Mouse (Mus musculus) kidney, postnatal 25 days (tissue): ENCODE data around the gene Scrn1.

Experiments used
- DNase-seq, 2 experiments: peaks; one replicate each; pipeline ENCODE4 v3.0.0; 2021; ENCODE audit warnings: mixed read lengths in 2 of 2

Gene Scrn1

DNA sequence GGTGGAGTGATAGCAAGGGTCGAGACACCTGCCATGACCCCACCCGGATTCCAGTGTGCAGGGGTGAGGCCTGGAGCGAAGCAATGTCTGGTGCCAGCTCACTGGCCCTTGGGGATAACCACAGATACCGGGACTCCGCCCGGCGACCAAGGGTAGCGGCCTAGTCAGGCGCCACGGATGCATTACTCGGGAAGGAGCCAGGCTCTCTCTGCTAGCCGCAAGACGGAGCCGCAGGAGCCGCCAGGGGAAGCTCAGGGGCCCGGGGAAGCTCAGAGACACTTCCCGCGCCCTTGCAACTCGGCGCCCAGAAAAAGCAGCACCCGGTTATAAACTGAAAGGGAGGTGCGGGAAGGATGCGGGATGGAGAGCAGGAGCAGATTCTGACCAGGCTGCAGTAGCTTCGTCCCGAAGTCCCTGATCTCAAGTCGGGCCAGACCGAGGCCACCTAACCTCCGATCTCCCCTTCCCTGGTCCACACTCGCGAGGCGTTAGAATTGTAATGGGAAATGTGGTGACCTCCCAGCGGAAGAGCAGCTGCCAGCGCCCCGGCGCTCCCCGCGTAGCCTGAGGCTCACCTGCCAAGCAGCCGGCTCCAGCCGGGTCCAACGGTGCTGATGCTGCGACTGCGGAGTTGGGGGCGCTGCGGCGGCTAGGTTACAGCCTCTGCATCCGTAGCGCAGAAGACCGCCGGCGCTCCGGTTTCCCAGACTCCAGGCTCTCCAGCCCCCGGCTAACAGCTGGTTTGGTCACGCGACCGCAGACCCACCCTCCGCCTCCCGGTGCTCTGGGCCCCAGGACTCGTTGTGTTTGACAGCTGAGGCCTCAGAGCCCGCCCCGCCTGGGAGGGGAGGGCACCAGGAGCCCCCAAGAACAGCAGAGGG lies at the start of gene Scrn1:
Gene Scrn1 (minus strand): TSS at position 825 of the 881 bp plus-strand sequence.
- DNase-seq: peak; percentile 35 to 71

DNA sequence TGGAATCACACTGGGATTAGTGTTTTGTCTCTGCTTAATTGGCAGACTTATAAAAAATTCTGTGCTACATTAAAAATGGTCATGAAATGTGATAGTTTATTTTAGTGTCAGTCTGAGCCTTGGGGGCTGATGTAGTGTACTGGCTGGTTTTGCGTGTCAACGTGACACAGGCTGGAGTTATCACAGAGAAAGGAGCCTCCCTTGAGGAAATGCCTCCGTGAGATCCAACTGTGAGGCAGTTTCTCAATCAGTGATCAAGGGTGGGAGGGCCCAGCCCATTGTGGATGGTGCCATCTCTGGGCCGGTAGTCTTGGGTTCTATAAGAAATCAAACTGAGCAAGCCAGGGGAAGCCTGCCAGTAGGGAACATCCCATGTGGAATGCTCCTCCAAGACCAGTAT lies 40.0 kb upstream of the Scrn1 start:
- no peak for DNase-seq

DNA sequence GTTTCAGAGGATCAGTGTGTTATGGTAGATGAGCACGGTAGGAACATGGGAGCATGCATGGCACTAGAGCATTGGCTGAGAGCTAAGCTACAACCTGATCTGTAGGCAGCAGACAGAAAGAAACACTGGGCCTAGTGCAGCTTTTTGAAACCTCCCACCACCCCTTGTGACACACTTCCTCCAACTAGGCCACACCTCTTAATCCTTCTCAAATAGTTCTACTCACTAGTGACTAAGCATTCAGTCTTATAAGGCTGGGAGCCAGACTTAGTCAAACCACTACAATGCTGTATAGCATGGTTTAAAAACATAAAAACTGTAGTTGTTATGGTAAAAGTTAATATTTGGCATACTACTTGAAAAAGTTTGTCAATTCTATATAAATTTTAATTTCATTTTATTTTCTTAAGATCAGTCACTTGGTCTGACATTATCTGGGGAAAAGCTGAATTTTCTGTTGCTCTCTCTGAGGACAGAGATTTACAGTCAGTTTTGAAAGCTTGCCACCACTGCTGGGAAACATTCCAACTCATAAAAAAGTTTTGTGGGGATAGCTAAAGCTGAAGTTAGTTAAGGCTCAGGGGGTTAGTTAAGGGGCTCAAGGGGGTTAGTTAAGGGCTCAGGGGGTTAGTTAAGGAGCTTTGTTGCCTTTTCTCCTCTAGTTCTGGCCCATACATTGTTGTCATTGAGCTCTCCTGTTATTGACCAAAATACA lies 37.9 kb upstream of the Scrn1 start:
- DNase-seq: peak in 1 of 2 experiments; percentile 62

DNA sequence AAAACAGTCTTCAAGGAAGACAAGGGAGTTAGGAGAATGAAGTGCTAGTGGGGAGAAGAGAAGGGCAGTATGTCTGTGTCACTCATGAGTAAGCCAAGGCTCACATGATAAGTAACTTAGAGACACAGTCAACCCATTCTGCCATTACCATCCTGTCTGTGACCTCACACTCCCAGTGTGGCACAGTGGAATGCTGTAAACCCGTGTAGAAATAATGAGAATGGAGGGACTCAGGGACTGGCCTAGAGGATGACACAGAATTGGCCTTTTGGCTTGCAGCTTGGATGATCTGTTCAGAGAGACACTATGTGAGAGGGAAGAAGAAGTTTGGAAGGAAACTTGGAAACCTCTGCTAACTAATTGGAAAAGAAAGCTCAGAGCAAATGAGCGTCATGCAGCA lies 36.6 kb upstream of the Scrn1 start:
- DNase-seq: no peak

DNA sequence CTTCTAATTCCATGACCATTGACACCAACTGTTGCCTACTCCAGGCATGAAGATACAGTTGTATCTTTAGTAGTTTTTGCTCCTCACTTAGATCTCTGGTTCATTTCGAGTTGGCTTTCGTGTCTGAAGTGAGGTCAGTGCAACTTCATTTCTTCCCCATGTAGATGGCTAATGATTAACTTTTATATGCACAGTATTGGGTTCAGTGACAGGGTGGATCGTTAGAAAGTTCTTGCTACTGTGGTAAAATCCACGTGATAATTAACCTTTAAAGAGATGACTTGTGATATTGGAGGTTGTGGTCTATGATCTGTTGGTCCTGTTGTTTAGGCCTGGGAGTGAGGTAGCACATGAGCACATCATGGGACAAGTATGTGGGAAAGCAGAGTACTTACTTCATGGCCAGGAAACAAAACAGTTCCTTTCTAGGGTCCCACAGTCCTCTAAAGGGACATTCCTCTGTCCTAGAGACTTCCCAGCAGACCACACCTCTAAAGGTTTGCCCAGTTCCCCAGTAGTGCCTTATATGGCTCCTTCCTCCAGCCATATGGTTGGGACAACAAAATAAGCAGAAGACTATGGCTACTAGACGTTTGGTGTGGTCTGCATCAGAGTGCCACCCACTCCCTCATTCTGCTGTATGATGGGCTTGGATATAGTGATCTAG lies 34.5 kb upstream of the Scrn1 start:
- no peak for DNase-seq

DNA sequence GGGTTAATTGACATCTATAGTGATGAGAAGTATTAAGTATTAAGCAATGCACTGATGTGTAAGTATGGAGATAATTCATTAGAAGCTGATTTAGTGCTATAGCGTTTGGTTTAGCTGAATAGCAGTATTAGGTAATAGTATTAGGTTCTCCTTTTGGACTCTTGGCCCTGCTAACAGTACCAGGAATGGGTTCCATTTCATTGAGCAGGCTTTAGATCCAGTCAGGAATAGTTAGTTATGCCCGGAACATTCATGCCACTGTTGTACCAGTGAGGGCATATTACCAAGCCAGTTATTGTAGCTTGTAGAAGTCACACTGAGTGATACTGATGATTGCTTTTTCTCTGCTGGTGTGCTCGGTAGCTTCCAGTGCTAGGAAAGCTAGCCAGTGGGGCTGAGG lies 31.4 kb upstream of the Scrn1 start:
- no peak for DNase-seq

DNA sequence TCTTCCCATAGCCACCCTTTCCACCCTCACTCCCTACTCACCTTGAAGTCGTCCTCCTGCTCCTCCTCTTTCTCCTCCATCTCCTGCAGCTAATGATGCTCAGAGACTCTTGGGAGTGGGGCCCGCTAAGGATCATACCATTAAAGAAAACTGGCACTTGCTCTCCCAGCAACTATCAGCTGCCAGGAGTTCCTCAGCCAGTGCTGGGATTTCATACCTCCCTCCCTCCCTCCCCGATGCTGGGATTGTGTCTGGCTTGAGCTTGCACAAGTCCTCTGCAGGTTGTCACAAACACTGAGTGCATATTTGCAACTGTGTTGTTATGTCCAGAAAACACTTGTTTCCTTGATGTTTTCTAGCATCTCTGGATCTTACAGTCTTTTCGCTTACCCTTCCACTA lies 30.9 kb upstream of the Scrn1 start, which contains the start of gene Fkbp14:
Gene Fkbp14 (minus strand): TSS at position 101 of the 400 bp plus-strand sequence.
- DNase-seq: no peak

DNA sequence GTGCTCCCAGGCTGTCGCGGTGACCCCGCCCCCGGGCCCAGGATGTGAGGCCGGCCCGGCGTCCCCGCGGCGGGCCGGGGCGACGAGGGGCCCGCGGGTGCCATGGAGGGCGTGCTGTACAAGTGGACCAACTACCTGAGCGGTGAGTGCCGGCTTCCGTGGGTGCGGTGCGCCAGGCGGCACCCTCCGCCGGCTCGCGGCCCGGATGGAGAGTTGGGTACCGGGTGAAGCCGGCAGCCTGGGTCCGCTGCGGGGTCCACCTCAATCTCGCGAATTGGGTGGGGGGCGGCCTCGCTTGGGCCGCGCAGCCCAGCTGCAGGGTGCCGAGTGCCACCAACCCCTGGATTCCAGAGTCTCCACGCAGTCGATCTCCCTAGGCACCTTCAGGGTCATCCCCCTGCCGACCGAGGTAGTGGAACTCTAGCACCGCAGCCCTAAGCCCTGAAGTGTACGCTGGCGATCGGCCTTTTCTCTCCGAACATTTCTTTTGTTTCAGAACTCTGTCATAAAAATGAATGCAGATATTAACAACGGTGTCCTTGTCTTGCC lies 29.1 kb upstream of the Scrn1 start:
- no peak for DNase-seq

DNA sequence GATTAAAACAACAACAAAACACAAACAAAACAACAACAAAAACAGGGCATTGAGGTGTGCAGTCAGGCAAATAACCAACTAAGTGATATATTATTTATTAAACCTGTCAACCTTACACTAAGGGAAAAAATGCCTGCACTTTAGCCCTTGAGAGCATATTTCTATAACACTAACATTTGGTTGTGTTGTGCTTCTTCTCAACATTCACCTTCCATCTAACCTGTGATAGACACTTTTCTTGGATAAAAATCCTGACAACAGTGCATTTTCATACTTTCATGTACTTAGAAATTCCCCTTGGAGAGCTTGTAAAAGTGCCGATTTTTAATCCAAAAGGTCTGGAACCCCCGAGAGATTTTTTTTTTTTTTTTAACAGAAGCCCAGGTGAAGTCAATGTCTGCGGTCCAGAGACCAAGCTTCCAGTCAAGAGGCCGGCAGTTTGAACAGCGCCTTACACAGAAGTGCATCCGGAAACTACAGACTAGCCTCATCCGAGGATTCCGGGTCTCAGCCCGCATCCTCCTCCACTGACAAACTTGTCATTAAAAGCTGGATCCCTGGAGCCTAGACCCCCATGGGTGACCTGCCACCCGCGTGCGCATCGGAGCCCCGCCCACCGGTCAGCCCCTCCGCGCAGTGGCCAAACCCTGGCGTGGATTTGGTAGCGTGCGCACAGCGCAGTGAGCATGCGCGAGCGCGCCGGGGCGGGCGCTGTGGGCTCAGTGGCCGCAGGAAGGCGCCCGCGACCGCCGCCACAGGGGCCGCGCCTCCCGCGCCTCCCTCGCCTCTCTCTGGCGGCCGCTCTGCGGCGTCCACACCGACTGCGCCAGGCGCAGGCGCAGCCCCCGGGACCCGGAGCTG lies 28.4 kb upstream of the Scrn1 start, which contains the start of gene Plekha8:
Gene Plekha8 (plus strand): TSS at position 643 of the 861 bp plus-strand sequence.
- peak; percentile 94 to 96 for DNase-seq

DNA sequence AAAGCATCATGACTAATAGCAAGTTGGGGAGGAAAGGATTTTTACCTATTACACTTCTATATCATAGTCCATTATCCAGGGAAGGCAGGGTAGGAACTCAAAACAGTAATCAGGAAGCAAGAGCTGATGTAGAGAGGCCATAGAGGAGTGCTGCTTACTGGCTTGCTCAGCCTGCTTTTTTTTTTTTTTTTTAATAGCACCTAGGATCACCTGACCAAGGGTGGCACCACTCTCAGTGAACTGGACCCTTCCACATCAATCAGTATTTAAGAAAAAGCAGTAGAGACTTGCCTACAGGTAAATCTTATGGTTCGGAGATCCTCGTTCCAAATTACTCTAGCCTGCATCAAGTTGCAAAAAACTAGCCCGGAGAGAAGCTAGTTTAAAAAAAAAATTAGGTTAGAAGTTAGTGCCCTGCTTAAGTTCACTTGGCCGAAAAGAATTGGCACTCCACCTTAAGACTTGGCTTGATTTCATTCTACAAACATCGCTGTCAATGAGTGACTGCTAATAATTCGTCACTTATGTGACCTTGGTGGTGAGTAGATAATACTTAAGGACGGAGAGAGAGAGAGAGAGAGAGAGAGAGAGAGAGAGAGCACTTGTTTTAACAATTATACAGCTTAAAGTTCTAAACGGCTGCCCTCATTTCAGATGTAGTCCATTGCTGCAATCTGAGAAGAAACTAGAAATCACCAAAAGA lies 27.6 kb upstream of the Scrn1 start:
- DNase-seq: peak in 1 of 2 experiments; percentile 15

DNA sequence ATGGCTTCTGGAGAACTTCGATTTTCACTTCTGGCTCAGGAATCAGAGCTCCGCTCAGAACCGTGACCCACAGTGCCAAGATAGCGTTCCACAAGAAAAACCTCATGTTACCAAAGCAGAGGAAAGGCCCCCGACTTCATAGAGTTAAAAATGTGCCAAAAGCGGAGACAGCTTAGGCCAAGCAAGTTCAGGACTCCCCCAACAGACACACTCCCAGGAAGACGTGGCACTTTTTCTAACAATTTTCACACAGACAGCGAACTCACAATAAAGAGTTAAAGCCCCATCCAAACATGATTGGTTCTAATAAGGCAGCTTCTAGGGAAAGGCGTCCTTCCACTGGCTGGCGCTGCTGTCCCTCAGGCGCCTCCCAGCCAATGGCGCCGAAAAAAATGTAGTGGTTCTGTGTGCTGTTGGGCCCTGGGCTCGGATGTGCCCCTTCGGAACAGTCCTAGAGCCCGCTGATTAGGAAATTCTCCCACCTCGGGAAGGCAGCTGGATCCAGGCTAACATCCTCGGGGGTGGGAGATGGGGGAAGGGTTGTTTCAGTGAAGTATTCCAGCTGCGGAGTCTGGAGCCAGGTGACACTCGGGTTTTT lies 26.7 kb upstream of the Scrn1 start:
- DNase-seq: peak; percentile 94 to 98

DNA sequence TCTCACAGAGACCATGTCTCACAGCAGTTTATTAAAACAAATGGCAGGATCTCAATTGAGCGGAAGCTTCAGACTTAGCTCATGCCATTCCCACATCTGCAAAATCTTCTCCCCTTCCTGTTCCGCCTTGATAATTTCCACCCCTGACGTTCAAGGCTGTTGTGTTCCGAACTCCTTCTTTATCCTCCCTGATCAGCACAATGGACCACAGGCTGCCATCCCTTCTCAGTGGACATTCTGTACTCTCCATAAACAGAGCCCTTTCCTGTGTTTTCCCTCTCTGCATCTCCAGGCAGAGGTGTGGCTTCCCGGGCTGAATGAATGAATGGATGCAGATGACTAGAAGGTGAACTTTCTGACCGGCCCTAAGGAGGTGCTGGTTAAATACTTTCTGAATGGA lies 25.5 kb upstream of the Scrn1 start:
- no peak for DNase-seq

DNA sequence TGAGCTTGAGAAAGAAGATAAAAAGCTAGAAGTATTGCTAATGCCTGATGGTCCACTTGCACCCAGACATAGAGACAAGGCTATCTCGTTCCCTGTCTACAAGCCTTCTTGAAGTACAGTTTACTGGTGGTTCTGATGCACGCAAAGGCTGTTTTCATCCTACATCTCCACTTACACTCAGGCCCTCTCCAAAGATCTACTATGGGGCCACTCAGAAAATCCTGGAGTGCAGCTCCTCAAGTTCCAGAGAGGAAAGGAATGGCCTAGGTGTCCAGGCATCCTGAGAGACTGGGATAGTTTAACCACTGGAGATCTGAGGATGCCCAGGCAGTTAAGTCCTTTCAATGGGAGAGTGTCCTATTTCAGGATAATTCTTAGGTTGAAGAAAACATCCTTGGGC lies 24.4 kb upstream of the Scrn1 start:
- no peak for DNase-seq

DNA sequence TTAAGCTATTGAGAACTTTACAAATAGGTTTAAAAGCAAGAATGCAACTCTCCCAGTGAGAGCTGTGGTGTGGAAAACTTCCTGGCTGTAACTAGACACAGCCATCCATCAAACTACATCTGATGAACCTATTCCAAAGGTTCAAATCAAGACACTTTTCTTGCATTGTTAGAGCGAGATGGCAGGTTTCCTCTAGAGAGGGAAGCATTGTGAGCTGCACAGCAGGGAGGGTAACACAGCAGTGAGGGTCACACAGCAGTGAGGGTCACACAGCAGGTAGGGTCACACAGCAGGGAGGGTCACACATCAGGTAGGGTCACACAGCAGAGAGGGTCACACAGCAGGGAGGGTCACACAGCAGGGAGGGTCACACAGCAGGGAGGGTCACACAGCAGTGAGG lies 21.9 kb upstream of the Scrn1 start:
- no peak for DNase-seq

DNA sequence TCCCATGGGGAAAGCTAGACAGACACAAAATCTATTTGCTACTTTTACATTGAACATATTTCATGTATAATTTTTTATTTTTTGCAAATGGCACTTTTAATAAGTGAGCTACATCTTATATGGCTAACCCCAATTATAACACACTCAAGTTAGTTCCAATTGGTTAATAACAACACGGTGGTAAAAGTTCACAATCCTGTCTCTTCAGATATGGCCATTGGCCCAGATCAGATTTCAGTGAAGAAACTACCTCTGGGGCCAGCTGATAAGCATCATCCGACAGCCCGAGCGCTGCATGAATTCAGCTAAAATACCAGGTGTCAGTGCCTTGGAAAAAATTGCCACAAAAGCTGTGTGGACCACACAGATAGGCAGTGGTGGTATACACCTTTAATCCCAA lies 21.4 kb upstream of the Scrn1 start:
- DNase-seq: no peak

DNA sequence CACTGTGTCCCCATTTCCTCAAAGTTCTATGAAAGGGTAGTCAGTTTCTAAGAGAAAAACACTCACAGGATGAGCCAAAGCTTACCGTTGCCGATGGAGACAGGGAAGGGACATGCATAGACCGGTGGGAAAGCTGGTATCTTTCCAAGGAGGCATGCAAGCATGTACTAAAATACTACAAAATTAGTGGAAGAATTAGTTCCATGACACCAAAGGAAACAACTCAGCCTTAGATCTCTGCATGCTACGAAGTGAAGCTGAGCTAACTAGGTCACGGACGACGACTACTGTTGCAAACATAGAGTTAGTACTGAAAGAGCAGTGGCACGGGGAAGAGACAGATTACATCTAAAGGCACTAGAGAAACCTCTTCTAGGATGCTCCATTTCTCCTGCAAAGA lies 20.6 kb upstream of the Scrn1 start:
- no peak for DNase-seq

DNA sequence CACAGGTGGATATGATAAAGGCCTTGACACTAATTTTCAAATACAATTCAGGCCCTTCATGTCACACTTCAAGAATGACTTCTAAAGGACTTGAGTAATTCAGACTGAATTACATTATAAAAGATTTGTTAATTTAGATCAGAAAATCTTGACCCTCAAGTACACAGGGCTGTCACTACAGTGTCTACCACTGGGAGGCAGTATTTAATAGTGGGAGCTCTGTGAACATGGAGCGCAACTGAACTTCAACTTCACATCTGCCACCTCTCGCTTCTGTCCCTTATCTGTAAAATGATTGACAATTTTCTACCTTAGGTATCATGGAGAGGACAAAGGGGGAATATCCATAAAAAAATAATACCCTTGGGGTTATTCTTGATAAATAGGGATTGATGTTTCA lies 19.9 kb upstream of the Scrn1 start:
- DNase-seq: peak; percentile 50 to 77

DNA sequence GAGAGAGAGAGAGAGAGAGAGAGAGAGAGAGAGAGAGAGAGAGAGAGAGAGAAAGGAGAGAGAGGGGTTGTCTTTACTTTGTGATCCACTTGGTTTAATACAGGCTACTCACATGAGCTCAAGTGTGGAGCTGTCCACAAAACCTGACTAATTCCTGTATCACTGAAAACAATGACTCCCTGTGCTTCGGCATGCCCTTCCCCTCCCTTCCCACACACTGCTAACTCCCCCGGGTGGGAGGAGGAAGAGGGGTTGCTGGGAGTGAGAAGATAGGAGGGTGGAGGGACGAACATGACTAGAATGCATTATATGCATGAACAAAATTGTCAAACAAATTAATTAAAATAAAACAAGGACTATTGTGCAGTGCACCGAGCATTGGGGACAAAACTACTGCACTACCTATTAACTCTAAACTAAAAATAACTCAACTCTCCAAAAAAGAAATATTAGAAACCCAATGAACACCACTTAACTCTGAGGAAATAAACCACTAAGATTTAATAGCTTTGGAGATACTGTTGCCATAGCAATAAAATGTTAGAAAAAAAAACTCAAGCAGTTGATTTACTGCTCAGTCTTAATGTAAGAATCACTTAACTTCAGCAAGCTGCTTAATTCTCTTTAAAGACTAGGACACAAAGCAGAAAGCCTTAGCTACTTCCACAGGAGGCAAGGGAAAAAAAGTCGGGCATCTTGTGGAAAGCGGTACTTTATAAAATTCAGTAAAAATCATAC lies 7.1 kb upstream of the Scrn1 start:
- DNase-seq: peak in 1 of 2 experiments; percentile 40

DNA sequence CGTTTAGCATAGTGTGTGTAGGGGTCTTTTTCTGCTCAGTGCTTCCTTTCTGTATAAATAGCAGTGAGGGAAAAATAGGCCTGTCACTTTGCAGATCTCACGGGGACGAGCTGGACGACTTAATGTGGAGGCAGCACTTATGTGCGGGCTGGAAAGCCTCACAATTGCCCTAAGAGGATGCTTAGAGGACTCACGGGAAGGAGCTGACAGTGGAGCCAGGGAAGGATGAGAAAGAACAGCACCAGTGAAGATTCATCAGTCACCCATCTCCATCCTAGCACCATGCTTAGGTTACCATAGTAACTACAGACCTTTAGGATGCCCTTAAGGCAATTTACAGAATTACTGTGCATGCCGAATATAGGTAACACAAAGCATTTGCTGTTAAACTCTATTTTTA lies 3.5 kb upstream of the Scrn1 start:
- DNase-seq: no peak

DNA sequence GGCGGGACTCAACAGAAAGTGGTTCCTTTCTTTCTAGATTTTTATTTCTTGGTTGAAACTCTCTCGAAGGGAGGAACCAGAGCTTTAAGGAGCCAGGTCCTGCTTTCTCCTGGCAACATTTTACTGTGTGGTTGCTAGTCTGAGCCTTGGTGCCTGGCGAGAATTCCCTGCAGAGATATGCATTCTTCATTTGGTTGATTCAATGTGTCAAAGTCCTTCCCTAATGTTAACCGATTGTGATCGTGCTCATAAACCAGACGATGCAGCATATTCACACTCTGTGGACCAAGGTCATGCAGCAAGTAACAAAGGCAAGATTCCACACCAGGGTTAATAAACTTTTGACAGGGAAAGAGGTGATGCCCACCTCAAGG lies 244 bp upstream of the Scrn1 start:
- DNase-seq: no peak
